Mouse (Mus musculus) liver, embryonic 14.5 days (tissue): ENCODE data around the gene Apbb1. TPM values are rescaled to one million over a fixed set of nuclear protein-coding genes. Genes with fewer than 3 reads are reported as not detected.

Source experiments
- ATAC-seq: fragments of 200-750 bp; cut with Nextera tagmentation; 2 replicates; pipeline ENCODE4 v1.8.0; 2017; ENCODE audit warnings: moderate number of reproducible peaks, mild to moderate bottlenecking, moderate library complexity; ENCODE audit not compliant: insufficient read depth
- DNase-seq, 3 experiments: peaks; one replicate each; pipeline ENCODE4 v3.0.0-alpha.2; 2012 to 2013; ENCODE audit warnings: low read depth in 3 of 3, low spot score in 3 of 3
- H3K27ac ChIP-seq: fragments of 300-500 bp; sonication (generic); 2 replicates; pipeline ENCODE4 v1.5.1; 2014; ENCODE audit warnings: moderate library complexity, mild to moderate bottlenecking, control low read depth, inconsistent platforms
- H3K27me3 ChIP-seq: fragments of 300-500 bp; sonication (generic); 2 replicates; pipeline ENCODE4 v1.6.1; 2014; ENCODE audit warnings: mild to moderate bottlenecking, low read length, moderate library complexity; ENCODE audit not compliant: control insufficient read depth, insufficient read depth
- H3K36me3 ChIP-seq: fragments of 300-500 bp; sonication (generic); replicated peaks from 2 replicates; pipeline ENCODE4 v1.6.1; 2014; ENCODE audit warnings: low read depth; ENCODE audit not compliant: control insufficient read depth, insufficient read depth
- H3K4me1 ChIP-seq, 2 experiments: fragments of 200-500 bp in 1 of 2; fragments of 300-500 bp in 1 of 2; sonication (generic) in 1 of 2; replicated peaks; 2 replicates each; pipeline ENCODE4 v1.6.1; 2012 to 2014; ENCODE audit warnings: antibody characterized with exemption in 1 of 2, inconsistent platforms in 1 of 2, low read length in 1 of 2; ENCODE audit not compliant: control insufficient read depth in 2 of 2, insufficient read depth in 2 of 2
- H3K4me2 ChIP-seq: fragments of 300-500 bp; sonication (generic); 2 replicates; pipeline ENCODE4 v1.6.1; 2014; ENCODE audit warnings: low read depth, mild to moderate bottlenecking, control low read depth, moderate library complexity
- H3K4me3 ChIP-seq, 2 experiments: fragments of 200-500 bp in 1 of 2; fragments of 300-500 bp in 1 of 2; sonication (generic) in 1 of 2; 2 replicates each; pipeline ENCODE4 v1.5.1; 2012 to 2014; ENCODE audit warnings: low read depth in 2 of 2, low read length in 2 of 2, mild to moderate bottlenecking in 2 of 2, control low read depth in 1 of 2, inconsistent platforms in 1 of 2, moderate library complexity in 1 of 2; ENCODE audit not compliant: insufficient read depth in 1 of 2
- H3K9ac ChIP-seq: fragments of 300-500 bp; sonication (generic); replicated peaks from 2 replicates; pipeline ENCODE4 v1.6.1; 2014; ENCODE audit warnings: mild to moderate bottlenecking, control low read depth, moderate library complexity
- H3K9me3 ChIP-seq: fragments of 300-500 bp; sonication (generic); 2 replicates; pipeline ENCODE4 v1.6.1; 2016; ENCODE audit warnings: low read length, mixed read lengths; ENCODE audit not compliant: control insufficient read depth
- CTCF ChIP-seq: IDR thresholded peaks from 2 replicates; pipeline ENCODE4 v1.5.1; 2016; ENCODE audit warnings: antibody characterized with exemption, low read depth, control low read depth
- EP300 ChIP-seq: IDR thresholded peaks from 2 replicates; pipeline ENCODE4 v1.6.1; 2016; ENCODE audit warnings: antibody characterized with exemption, low read depth
- WGBS: fragments of 180-500 bp; shearing (Covaris S2); extraction: QIAGEN DNeasy Blood & Tissue Kit; methylation state at CpG from one replicate; pipeline ENCODE4 v1.1.7; 2014; ENCODE audit not compliant: insufficient replicate concordance; 5-methylcytosine and 5-hydroxymethylcytosine counted together
- polyA plus RNA-seq, 2 experiments: library from polyadenylated mRNA; depleted of rRNA in 1 of 2; stranded (reverse) in 1 of 2; unstranded in 1 of 2; fragments of >200 nt; fragmentation: Nextera tagmentation in 1 of 2; extraction: Ambion mirVana in 1 of 2; gene quantifications; 2 replicates each; pipeline versions ENCODE4 v1.2.1 to v1.2.3; 2012 to 2014

The Apbb1 gene
- polyA plus RNA-seq, 2 experiments: 1.6 to 2.1 TPM

DNA sequence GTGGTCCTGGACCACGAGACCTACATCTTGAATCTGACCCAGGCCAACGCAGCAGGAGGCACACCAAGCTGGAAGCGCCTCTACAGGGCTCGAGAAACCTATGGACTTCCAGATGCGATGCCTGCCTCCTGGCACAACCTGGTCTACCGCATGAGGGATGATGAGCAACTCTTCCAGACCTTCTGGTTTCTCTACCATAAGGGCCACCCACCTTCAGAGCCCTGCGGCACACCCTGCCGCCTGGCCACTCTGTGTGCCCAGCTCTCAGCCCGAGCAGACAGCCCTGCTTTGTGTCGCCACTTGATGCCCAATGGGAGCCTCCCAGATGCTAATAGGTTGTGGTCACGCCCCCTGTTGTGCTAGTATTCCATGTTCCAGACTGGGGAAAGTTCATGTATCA, 23.8 kb downstream of the Apbb1 start:
- H3K27ac ChIP-seq: no peak overlapping the region
- no peak for TF ChIP-seq CTCF
- no peak for TF ChIP-seq EP300
- H3K9ac ChIP-seq: no peak overlapping the region
- H3K36me3 ChIP-seq: peaks cover 6% of the 10 kb centered on the region
- H3K4me2 ChIP-seq: no peak overlapping the region
- H3K4me3 ChIP-seq: no peak overlapping the region
- H3K27me3 ChIP-seq: no peaks in the 10 kb centered on the region
- no peak for ATAC-seq
- WGBS: 78% methylated on average over 11 of the region's 11 CpGs
- H3K4me1 ChIP-seq: peaks cover 0 to 15% of the 10 kb centered on the region in 2 experiments; a peak in 3 of 4 replicates
- H3K9me3 ChIP-seq: no peaks in the 10 kb centered on the region
- no peak for DNase-seq

DNA sequence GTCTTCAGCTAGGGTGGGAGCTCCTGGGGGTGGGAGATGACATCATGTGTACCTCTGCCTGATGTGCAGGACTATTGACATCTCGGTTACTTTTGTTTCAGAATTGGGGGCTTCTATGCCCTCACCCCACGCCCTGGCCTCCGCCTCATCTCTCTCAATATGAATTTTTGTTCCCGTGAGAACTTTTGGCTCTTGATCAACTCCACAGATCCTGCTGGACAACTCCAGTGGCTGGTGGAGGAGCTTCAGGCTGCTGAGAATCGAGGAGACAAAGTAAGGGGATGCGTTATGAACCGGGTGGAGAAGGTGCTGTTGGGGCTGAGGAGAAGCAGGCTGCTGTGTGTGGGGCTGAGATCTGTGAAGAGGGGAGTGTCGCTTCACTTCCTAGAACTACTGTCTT, 25.0 kb downstream of the Apbb1 start:
- no peak for ATAC-seq
- 73% methylated on average over 8 of the region's 8 CpGs for WGBS

DNA sequence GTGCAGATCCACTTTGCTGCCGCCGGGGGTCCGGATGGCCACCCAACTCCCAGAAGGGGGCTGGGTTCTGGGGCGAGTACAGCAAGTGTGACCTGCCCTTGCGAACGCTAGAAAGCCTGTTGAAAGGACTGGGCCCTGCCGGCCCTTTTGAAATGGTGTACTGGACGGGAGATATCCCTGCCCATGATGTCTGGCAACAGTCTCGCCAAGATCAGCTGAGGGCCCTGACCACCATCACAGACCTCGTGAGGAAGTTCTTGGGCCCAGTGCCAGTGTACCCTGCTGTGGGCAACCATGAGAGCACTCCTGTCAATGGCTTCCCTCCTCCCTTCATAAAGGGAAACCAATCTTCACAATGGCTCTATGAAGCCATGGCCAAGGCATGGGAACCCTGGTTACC, 25.9 kb downstream of the Apbb1 start:
- Histone ChIP-seq H3K9ac (peak overlapping the region; percentile 72; the same call in 1 of the 2 replicates), H3K4me3 (peak overlapping the region in 1 of 2 experiments; percentile 71; a peak in 1 of 4 replicates)

More for the DNA sequence above, 25.0 kb downstream of the Apbb1 start:
- DNase-seq: no peak
- H3K4me1 ChIP-seq: peaks cover 0 to 15% of the 10 kb centered on the region in 2 experiments; a peak in 3 of 4 replicates
- H3K27ac ChIP-seq: no peak overlapping the region
- TF ChIP-seq CTCF: no peak
- TF ChIP-seq EP300: no peak
- no peak overlapping the region for H3K4me3 ChIP-seq
- H3K9ac ChIP-seq: no peak overlapping the region
- H3K9me3 ChIP-seq: no peaks in the 10 kb centered on the region
- peaks cover 6% of the 10 kb centered on the region for H3K36me3 ChIP-seq
- H3K27me3 ChIP-seq: no peaks in the 10 kb centered on the region
- H3K4me2 ChIP-seq: no peak overlapping the region

DNA sequence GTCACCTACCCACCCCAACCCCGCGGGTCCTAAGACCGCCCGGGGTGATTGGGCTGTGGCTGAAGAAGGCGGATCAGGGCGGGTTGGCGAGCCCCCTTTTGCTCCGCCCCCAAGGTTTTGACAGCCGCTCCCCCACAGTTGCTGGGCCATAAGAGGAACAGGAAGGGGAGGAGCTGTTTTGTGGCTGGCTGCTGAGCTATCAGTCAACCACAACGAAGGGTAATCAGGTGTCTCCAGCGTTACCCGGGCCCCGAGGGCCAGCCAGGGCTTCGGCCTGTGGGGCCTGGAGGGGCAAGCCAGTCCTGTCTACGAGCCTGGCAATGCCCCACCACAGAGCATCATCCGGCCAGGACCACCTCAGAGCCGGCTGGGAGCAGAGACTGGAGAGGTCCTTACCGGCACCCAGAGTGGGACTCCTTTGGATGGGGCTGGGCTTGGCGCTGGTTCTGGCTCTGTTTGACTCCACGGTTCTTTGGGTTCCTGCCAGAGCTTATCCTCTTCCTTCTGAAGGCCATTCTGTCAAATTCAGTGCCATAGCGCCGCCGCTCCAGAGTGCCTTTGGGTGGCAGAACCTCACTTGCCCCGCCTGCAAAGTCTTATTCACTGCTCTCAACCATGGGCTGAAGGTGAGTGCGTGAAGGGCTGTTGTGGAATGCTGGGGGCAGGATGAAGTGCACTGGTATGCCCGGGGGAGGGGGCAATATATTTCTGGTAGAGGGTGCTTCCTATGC, 27.1 kb downstream of the Apbb1 start, which contains the start of gene Smpd1:
Gene Smpd1 (plus strand): TSS at position 149 of the 731 bp plus-strand sequence.
- Histone ChIP-seq H3K4me3 (peak within 1 kb of the TSS; percentile 61 to 71), H3K4me2 (peak within 1 kb of the TSS; percentile 80), H3K4me1 (peaks cover 0 to 15% of the 10 kb centered on the region in 2 experiments; a peak in 3 of 4 replicates), H3K36me3 (peaks cover 6% of the 10 kb centered on the region), H3K9ac (peak within 1 kb of the TSS; percentile 72), H3K9me3 (no peaks in the 10 kb centered on the region), H3K27me3 (no peaks in the 10 kb centered on the region), H3K27ac (peak within 1 kb of the TSS; percentile 56)
- peak; percentile 89 to 90 (median 89) for DNase-seq
- ATAC-seq: peak; percentile 98
- TF ChIP-seq CTCF (no peak; the same call in 1 of the 2 replicates), EP300 (peak; percentile 42; the same call in 1 of the 2 replicates)
- 3% methylated on average over 26 of the region's 26 CpGs for WGBS

More for the DNA sequence above, 25.9 kb downstream of the Apbb1 start:
- WGBS: 85% methylated on average over 10 of the region's 10 CpGs
- no peaks in the 10 kb centered on the region for H3K9me3 ChIP-seq
- no peak for DNase-seq
- H3K36me3 ChIP-seq: peaks cover 6% of the 10 kb centered on the region
- no peaks in the 10 kb centered on the region for H3K27me3 ChIP-seq
- H3K27ac ChIP-seq: no peak overlapping the region
- no peak for ATAC-seq
- TF ChIP-seq CTCF (no peak), EP300 (no peak)
- H3K4me2 ChIP-seq: peak overlapping the region; percentile 80
- peaks cover 0 to 15% of the 10 kb centered on the region in 2 experiments; a peak in 3 of 4 replicates for H3K4me1 ChIP-seq
